Mouse (Mus musculus): Measurements from ENCODE around the gene Nsmce4a. TPM values are rescaled to one million over a fixed set of nuclear protein-coding genes. Genes with fewer than 3 reads are reported as not detected.

The Nsmce4a gene
- polyA plus RNA-seq, 1 experiment from 2014 or later = 239 TPM

- DNase-seq (ENCODE audit: low spot score, missing footprints) (peak; percentile 72), ATAC-seq (ENCODE audit: low FRiP score) (no peak)
- H3K27me3 ChIP-seq (ENCODE audit: control insufficient read depth, insufficient read depth, low read length) = no peaks in the 10 kb centered on the region
- no peak overlapping the region for H3K4me3 ChIP-seq (ENCODE audit: low read depth, low read length)
- no peak overlapping the region for H3K9ac ChIP-seq (ENCODE audit: low read length)
- H3K36me3 ChIP-seq (ENCODE audit: control insufficient read depth, insufficient read depth, low read length) = no peaks in the 10 kb centered on the region
- 83% methylated on average over 9 of the region's 9 CpGs for WGBS
- no peaks in the 10 kb centered on the region for H3K4me1 ChIP-seq (ENCODE audit: control insufficient read depth, insufficient read depth, low read length)
- H3K4me2 ChIP-seq = no peak overlapping the region
- no peak overlapping the region for H3K27ac ChIP-seq (ENCODE audit: low read depth, low read length)
- H3K9me3 ChIP-seq (ENCODE audit: control insufficient read depth, low read length) = no peaks in the 10 kb centered on the region
Observed at GRCm38 (mm10) chr7:130568783-130569436, 4.0 kb downstream of the Nsmce4a start.

GRCm38 (mm10) chr7:130564596-130564995 lies 8.3 kb downstream of the Nsmce4a start:
- no peaks in the 10 kb centered on the region for H3K36me3 ChIP-seq (ENCODE audit: control insufficient read depth, insufficient read depth, low read length)
- 76% methylated on average over 3 of the region's 3 CpGs for whole genome bisulfite sequencing
- DNase-seq (ENCODE audit: low spot score, missing footprints) = peak; percentile 68
- H3K4me3 ChIP-seq (ENCODE audit: low read depth, low read length) = no peak overlapping the region
- H3K9me3 ChIP-seq (ENCODE audit: control insufficient read depth, low read length) = no peaks in the 10 kb centered on the region
- no peak overlapping the region for H3K4me2 ChIP-seq
- no peak overlapping the region for H3K9ac ChIP-seq (ENCODE audit: low read length)
- ATAC-seq (ENCODE audit: low FRiP score) = no peak
- no peak overlapping the region for H3K27ac ChIP-seq (ENCODE audit: low read depth, low read length)
- no peaks in the 10 kb centered on the region for H3K27me3 ChIP-seq (ENCODE audit: control insufficient read depth, insufficient read depth, low read length)
- H3K4me1 ChIP-seq (ENCODE audit: control insufficient read depth, insufficient read depth, low read length) = no peaks in the 10 kb centered on the region

GRCm38 (mm10) chr7:130563880-130564279 lies 9.0 kb downstream of the Nsmce4a start:
- Histone ChIP-seq H3K4me1 (ENCODE audit: control insufficient read depth, insufficient read depth, low read length) (no peaks in the 10 kb centered on the region), H3K4me2 (no peak overlapping the region), H3K27ac (ENCODE audit: low read depth, low read length) (no peak overlapping the region), H3K4me3 (ENCODE audit: low read depth, low read length) (no peak overlapping the region), H3K9ac (ENCODE audit: low read length) (no peak overlapping the region), H3K36me3 (ENCODE audit: control insufficient read depth, insufficient read depth, low read length) (no peaks in the 10 kb centered on the region), H3K9me3 (ENCODE audit: control insufficient read depth, low read length) (no peaks in the 10 kb centered on the region), H3K27me3 (ENCODE audit: control insufficient read depth, insufficient read depth, low read length) (no peaks in the 10 kb centered on the region)
- peak; percentile 59 for DNase-seq (ENCODE audit: low spot score, missing footprints)
- WGBS = 71% methylated on average over 4 of the region's 4 CpGs
- no peak for ATAC-seq (ENCODE audit: low FRiP score)

GRCm38 (mm10) chr7:130563276-130563675 lies 9.6 kb downstream of the Nsmce4a start:
- WGBS = 88% methylated on average over 4 of the region's 4 CpGs
- no peaks in the 10 kb centered on the region for H3K4me1 ChIP-seq (ENCODE audit: control insufficient read depth, insufficient read depth, low read length)

GRCm38 (mm10) chr7:130560933-130561332 lies 12.0 kb downstream of the Nsmce4a start:
- Histone ChIP-seq H3K4me1 (ENCODE audit: control insufficient read depth, insufficient read depth, low read length) (no peaks in the 10 kb centered on the region), H3K27ac (ENCODE audit: low read depth, low read length) (no peak overlapping the region), H3K9me3 (ENCODE audit: control insufficient read depth, low read length) (no peaks in the 10 kb centered on the region), H3K4me3 (ENCODE audit: low read depth, low read length) (no peak overlapping the region), H3K36me3 (ENCODE audit: control insufficient read depth, insufficient read depth, low read length) (no peaks in the 10 kb centered on the region), H3K9ac (ENCODE audit: low read length) (no peak overlapping the region), H3K27me3 (ENCODE audit: control insufficient read depth, insufficient read depth, low read length) (no peaks in the 10 kb centered on the region), H3K4me2 (no peak overlapping the region)
- no peak for ATAC-seq (ENCODE audit: low FRiP score)
- WGBS = 59% methylated on average over 1 of the region's 1 CpGs
- DNase-seq (ENCODE audit: low spot score, missing footprints) = no peak

More at GRCm38 (mm10) chr7:130563276-130563675, 9.6 kb downstream of the Nsmce4a start:
- H3K9me3 ChIP-seq (ENCODE audit: control insufficient read depth, low read length) = no peaks in the 10 kb centered on the region
- H3K4me2 ChIP-seq = no peak overlapping the region
- no peaks in the 10 kb centered on the region for H3K36me3 ChIP-seq (ENCODE audit: control insufficient read depth, insufficient read depth, low read length)
- H3K27me3 ChIP-seq (ENCODE audit: control insufficient read depth, insufficient read depth, low read length) = no peaks in the 10 kb centered on the region
- H3K4me3 ChIP-seq (ENCODE audit: low read depth, low read length) = no peak overlapping the region
- DNase-seq (ENCODE audit: low spot score, missing footprints) (peak; percentile 69), ATAC-seq (ENCODE audit: low FRiP score) (no peak)
- no peak overlapping the region for H3K9ac ChIP-seq (ENCODE audit: low read length)
- no peak overlapping the region for H3K27ac ChIP-seq (ENCODE audit: low read depth, low read length)

GRCm38 (mm10) chr7:130558592-130558991 lies 14.3 kb downstream of the Nsmce4a start:
- Histone ChIP-seq H3K9ac (ENCODE audit: low read length) (no peak overlapping the region), H3K4me3 (ENCODE audit: low read depth, low read length) (no peak overlapping the region), H3K4me2 (no peak overlapping the region), H3K27ac (ENCODE audit: low read depth, low read length) (no peak overlapping the region), H3K4me1 (ENCODE audit: control insufficient read depth, insufficient read depth, low read length) (no peaks in the 10 kb centered on the region; the same call in 1 of the 2 replicates), H3K9me3 (ENCODE audit: control insufficient read depth, low read length) (no peaks in the 10 kb centered on the region), H3K36me3 (ENCODE audit: control insufficient read depth, insufficient read depth, low read length) (no peaks in the 10 kb centered on the region), H3K27me3 (ENCODE audit: control insufficient read depth, insufficient read depth, low read length) (no peaks in the 10 kb centered on the region)
- ATAC-seq (ENCODE audit: low FRiP score) (no peak), DNase-seq (ENCODE audit: low spot score, missing footprints) (no peak)
- 78% methylated on average over 4 of the region's 4 CpGs for WGBS

- ATAC-seq (ENCODE audit: low FRiP score) = no peak
- Histone ChIP-seq H3K27me3 (ENCODE audit: control insufficient read depth, insufficient read depth, low read length) (no peaks in the 10 kb centered on the region), H3K27ac (ENCODE audit: low read depth, low read length) (no peak overlapping the region), H3K4me2 (no peak overlapping the region), H3K36me3 (ENCODE audit: control insufficient read depth, insufficient read depth, low read length) (no peaks in the 10 kb centered on the region), H3K4me3 (ENCODE audit: low read depth, low read length) (no peak overlapping the region), H3K9ac (ENCODE audit: low read length) (no peak overlapping the region), H3K4me1 (ENCODE audit: control insufficient read depth, insufficient read depth, low read length) (no peaks in the 10 kb centered on the region; the same call in 1 of the 2 replicates), H3K9me3 (ENCODE audit: control insufficient read depth, low read length) (no peaks in the 10 kb centered on the region)
- 69% methylated on average over 5 of the region's 5 CpGs for WGBS
- no peak for DNase-seq (ENCODE audit: low spot score, missing footprints)
Observed at GRCm38 (mm10) chr7:130555597-130555996, 17.3 kb downstream of the Nsmce4a start.

- Histone ChIP-seq H3K27me3 (ENCODE audit: control insufficient read depth, insufficient read depth, low read length) (no peaks in the 10 kb centered on the region), H3K4me3 (ENCODE audit: low read depth, low read length) (no peak overlapping the region), H3K4me2 (no peak overlapping the region), H3K4me1 (ENCODE audit: control insufficient read depth, insufficient read depth, low read length) (no peaks in the 10 kb centered on the region; the same call in 1 of the 2 replicates), H3K9me3 (ENCODE audit: control insufficient read depth, low read length) (no peaks in the 10 kb centered on the region), H3K27ac (ENCODE audit: low read depth, low read length) (no peak overlapping the region), H3K36me3 (ENCODE audit: control insufficient read depth, insufficient read depth, low read length) (no peaks in the 10 kb centered on the region), H3K9ac (ENCODE audit: low read length) (no peak overlapping the region)
- DNase-seq (ENCODE audit: low spot score, missing footprints) (no peak), ATAC-seq (ENCODE audit: low FRiP score) (no peak)
- 78% methylated on average over 4 of the region's 4 CpGs for WGBS
Observed at GRCm38 (mm10) chr7:130553321-130553720, 19.6 kb downstream of the Nsmce4a start.

- Histone ChIP-seq H3K27ac (ENCODE audit: low read depth, low read length) (no peak overlapping the region), H3K4me1 (ENCODE audit: control insufficient read depth, insufficient read depth, low read length) (no peaks in the 10 kb centered on the region; the same call in 1 of the 2 replicates), H3K36me3 (ENCODE audit: control insufficient read depth, insufficient read depth, low read length) (no peaks in the 10 kb centered on the region), H3K27me3 (ENCODE audit: control insufficient read depth, insufficient read depth, low read length) (no peaks in the 10 kb centered on the region), H3K4me3 (ENCODE audit: low read depth, low read length) (no peak overlapping the region), H3K9me3 (ENCODE audit: control insufficient read depth, low read length) (no peaks in the 10 kb centered on the region), H3K4me2 (no peak overlapping the region), H3K9ac (ENCODE audit: low read length) (no peak overlapping the region)
- WGBS = 65% methylated on average over 5 of the region's 5 CpGs
- no peak for ATAC-seq (ENCODE audit: low FRiP score)
- DNase-seq (ENCODE audit: low spot score, missing footprints) = no peak
Observed at GRCm38 (mm10) chr7:130552780-130553179, 20.1 kb downstream of the Nsmce4a start.
